Mouse (Mus musculus) megakaryocyte-erythroid progenitor cell, adult 5 weeks (primary cell): ENCODE data around the gene Pitpnm1. TPM values are rescaled to one million over a fixed set of nuclear protein-coding genes. Genes with fewer than 3 reads are reported as not detected.

Experiments
- polyA plus RNA-seq: library from polyadenylated mRNA; stranded (reverse); fragments of >175 nt; gene quantifications from 2 replicates; pipeline ENCODE4 v1.2.3, GENCODE M21; 2012

Gene Pitpnm1
- polyA plus RNA-seq = 67.2 and 92.9 TPM in 2 replicates

DNA sequence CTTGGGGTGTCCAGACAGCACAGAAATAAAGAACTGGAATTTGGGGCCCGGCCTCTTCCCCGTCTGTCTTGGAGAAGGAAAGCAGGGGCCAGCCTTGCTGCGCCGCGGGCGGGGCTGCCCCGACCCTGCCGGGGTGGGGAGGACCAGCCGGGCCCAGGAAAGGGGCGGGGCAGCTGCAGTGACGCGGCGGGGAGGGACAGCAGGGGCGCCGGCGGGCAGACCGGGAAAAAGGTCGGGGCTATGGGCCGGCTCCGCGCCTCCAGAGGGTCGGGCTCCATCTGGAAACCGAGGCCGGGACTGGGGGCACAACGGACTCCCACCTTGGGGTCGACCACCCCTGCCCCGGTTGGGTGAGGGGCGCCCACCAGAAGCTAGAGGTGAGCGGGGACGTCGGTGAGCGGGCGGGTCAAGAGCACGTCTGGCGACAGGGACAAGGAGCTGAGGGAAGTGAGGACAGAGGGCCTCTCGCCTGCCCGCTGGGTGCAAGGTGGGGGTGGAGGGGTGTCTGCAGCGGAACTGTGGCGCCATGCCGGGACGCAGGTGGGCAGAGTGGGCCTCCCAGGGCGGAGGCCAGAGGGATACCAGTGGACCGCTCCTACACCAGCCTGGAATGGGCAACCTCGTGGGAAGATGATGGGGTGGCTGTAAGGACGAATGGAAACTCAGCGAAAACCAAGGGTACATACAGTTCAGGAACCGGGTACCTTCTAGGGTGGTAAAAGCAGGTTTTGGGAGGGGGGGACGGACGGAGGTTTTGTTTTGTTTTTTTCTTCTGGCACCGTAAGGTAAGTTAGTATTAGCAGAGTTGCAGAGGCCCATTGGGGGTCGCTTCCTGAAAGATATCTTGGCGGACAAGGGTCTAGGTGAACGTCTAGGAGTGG lies at the start of gene Pitpnm1:
Gene Pitpnm1 (plus strand): TSS at position 162 of the 881 bp plus-strand sequence.

DNA sequence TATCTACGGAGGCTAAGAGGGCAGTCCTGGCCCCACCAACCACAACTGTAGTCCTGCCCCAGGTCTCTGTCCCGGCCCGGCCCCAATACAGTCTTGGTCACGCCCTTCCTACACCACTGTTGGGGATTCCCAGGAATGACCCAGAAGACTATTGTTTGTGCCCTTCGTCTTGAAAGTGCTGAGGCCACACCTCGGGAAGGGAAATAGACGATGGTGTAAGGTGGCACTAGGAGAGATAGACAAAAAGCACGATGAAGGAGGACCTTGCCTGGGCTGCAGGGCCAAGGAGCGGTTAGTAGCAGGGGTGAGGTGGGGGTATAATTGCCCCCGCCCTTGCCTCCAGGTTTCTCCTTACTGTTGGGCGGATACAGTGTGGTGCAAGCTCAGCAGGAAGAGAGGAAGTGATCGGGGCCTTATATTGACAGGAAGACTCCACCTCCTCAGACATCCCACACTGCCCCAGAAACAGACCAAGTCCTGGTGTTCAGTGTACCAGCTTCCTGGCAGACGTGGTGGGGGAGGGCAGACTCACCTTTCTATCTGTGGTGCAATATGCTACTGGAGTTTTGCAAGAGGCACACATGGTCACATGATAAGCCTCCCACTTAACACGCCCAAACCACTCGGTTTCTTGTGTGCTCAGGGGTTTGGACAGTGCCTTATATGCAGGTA lies 40.6 kb upstream of the Pitpnm1 start, which contains the start of gene Gstp3:
Gene Gstp3 (minus strand): TSS at position 501 of the 672 bp plus-strand sequence.

DNA sequence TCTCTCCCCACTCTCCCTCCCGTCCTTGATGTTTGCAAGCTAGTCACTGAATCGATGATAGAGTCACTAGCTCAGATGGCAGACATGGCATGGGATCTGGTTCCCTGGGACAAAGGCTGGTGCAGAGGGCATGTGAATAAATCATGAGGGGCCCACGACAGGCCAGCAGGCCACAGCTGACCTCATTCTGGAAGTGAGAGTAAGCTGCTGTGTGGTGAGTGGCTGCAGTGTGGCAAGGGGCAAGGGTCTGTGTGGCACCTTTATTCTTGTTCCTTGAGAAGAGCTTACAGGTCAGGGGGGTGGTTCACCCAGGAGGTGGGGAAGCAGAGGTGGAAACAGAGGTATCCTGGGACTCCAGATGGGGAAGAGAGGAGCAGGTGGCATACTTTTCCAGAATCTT lies 18.4 kb upstream of the Pitpnm1 start, which contains the start of gene Cabp2:
Gene Cabp2 (plus strand): TSS at position 185 of the 400 bp plus-strand sequence.

DNA sequence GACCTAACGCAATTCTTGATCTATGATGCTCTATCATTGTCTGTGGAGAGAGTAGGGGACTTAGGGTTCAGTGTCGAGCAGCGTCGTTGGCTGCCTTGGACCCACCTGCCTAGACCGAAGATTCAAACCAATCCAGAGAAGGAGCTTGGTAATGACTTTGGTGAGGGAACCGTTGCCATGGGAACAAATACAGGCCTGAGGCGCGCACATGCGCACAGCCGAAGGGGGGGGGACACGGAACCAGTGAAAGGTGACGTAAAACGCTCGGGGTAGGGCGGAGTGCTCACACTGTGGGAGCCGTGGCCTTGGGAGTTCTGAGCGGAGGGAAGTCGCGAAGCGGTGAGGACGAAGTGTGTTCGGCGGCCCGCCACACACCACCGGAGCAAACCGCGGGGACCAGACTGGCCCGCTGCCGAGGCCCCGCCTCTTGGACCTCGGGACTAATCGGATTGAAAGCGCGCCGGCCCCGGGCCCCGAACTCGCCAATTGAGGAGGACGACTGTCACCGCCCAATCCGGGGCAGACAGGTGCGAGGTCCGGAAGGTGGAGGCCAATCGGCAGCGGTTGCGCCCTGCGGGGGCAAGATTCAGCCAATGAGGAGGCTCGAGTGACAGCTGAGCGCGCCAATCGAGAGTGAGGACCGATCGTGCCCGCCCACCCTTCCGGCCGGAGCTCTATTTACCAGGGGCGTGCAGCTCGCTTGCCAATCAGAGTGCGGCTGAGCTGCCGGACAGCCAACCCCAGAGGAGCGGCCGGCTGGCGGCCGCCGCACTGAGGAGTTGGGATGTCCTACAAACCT lies 3.0 kb upstream of the Pitpnm1 start, which contains the start of gene Cdk2ap2:
Gene Cdk2ap2 (plus strand): TSS at position 541 of the 799 bp plus-strand sequence.

DNA sequence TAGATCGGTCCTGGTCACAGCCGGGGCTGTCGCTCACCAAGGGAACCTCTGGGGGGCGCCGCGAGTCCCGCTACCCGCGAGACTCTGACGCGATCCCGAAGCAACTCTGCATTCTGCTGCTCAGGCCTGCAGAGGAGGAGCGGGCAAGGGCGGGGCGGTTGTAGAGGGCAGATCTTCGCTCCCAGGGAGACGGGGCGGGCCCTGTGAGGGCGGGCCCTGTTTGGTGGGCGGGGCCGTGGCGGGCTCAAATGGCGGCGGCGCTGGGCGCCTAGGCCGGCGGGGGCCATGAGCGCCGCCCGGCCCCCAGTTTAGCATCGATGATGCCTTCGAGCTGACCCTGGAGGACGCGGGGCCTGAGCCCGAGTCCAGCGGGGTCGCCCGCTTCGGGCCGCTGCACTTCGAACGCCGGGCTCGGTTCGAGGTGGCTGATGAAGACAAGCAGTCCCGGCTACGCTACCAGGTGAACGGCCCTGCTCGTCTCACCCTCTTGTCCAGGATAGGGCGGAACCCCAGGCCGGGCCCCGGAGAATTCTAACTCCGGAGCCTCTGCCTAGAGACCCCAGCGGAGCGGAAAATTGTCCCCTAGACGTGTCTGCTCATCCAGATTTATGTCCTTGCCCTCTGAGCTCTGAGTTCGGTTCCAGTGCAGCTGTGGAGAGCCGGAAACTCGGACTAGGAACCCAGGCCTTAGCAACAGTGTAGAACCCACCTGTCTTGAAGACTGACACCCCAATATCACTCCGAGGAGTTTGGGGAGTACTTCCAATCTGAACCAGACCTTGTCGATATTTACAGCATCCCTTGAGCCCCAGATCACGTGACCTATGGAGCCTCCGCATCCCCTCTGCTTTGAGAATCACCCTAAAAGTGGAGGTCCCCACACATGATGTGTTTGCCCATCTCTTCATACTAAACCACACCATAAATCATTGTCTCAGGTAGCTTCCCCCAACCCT lies 26.2 kb downstream of the Pitpnm1 start, which contains the start of gene Aip:
Gene Aip (minus strand): TSS at position 118 of the 956 bp plus-strand sequence.

DNA sequence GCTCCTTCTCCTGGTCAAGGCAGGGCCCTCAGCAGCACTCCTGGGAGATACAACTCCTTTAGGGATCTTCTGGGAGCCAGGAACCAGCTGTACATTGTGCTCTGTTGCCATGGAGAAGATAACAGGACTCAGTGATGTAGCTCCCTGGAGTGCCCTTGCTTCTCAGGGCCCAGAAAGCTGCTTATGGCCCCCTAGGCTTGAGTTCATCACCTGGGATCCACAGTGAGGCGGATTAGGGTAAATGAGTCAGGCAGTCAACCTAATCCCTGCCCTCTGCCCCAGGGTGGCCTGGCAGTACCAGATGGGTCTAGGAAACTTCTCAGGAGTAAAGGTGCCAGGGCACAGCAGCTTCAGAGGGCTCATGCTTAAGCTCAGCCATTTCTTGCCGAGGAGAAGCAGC lies 39.6 kb downstream of the Pitpnm1 start, which contains the start of gene Gpr152:
Gene Gpr152 (plus strand): TSS at position 342 of the 400 bp plus-strand sequence.

DNA sequence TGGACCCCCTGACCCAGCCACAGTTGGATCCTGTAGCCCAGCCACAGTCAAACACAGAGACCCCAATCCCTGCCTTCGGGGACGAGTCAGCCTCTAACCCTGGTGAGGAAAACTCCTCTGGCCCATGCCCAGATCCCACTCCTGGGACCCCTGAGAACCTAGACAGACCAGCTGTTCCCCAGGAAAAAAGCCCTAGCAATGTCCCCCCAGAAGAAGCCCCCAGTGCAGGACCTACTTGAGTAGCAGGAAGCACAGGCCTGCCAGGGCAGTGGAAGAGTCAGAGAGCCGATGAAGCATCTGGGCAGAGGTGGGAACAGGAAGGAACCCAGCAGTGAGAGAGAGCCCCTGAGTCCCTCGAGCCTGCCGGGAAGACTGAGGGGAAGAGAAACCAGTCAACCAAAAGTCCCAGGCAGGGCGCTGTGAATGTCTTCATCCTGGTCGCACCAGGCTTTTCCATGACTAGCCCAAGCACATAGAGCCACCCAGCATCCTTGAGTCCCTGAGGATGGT lies 44.0 kb downstream of the Pitpnm1 start, which contains the start of gene Cabp4:
Gene Cabp4 (minus strand): TSS at position 275 of the 510 bp plus-strand sequence.

DNA sequence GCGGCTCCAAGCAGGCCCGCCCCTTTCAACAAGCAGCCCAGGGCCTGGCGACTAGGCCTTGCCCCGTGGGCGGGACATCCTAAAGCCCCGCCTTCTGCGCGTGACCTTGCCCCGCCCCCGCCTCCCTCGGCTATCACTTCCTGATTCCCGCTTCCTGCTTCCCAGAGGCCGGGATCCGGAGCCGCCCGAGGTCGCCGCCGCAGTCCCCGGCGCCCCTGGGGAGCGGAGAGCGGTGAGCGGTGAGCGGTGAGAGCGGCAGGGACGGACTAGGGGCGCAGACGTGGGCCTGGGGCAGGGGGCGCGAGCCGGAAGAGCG lies 48.7 kb downstream of the Pitpnm1 start, which contains the start of gene Coro1b:
Gene Coro1b (plus strand): TSS at position 129 of the 316 bp plus-strand sequence.

DNA sequence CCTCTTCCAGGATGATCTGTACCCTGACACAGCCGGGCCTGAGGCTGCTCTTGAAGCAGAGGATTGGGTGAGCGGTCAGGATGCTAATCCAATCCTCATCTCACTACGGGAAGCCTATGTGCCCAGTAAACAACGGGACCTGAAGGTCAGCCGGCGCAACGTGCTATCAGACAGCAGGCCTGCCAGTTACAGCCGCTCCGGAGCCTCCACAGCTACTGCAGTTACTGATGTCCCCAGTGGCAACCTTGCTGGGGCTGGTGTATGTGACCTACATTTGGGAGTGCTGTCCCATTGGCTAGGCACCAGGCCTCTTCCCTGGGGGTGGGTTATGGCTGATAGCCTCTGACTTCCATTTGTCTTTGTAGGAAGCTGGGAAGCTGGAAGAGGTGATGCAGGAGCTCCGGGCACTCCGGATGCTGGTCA lies 53.4 kb downstream of the Pitpnm1 start, which contains the start of gene Ptprcap:
Gene Ptprcap (plus strand): TSS at position 373 of the 423 bp plus-strand sequence.

DNA sequence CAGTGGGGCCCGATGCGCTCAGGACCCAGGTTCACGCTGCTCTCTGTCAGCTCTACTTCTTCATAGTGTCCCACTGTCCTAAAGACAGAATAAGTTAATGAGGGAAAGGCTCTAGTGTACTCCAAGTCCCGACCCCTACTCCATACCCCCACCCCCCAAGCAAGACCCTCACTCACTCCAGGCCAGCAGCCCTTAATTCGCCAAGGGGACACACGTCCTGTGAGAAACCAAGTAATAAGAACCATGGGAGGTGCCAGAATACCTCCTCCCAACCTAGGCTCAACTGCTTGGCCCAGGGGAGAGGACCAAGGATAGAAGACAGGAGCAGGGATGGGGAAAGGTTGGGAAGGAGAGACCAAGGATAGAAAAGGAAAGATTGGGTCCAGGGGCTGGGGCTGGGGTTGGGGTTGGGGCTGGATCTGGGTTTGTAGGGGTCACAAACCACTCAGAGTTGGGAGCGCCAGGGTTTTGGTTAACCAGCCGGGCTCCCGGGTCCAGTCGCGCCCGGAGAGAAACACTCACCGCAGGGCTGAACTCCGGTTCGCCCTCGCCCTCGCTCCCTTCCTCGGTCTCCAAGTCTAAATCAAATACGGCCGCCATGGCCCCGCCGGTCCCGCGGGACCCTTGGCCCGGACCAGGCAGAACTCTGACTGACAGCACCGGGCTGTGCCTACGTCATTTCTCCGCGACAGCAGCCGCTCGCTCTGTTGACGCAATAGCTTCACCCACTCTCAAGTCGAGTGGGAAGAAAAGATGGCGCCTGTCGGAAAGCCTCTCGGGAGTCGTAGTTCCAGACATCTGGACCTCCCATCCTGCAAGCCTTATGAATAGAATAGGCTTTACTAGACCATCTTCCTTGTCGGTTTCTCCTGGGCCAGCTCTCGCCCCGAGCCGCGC lies 63.1 kb downstream of the Pitpnm1 start, which contains the start of gene Rps6kb2:
Gene Rps6kb2 (minus strand): TSS at position 709 of the 897 bp plus-strand sequence.

Other genes with a start within 250 kb of the Pitpnm1 start
- 25.3 and 29.5 TPM in 2 replicates for gene Chka, start 248.2 kb upstream of the Pitpnm1 start, polyA plus RNA-seq
- 247 and 284 TPM in 2 replicates for gene Tcirg1, start 192.9 kb upstream of the Pitpnm1 start, polyA plus RNA-seq
- 133 and 144 TPM in 2 replicates for gene Ndufs8, start 187.2 kb upstream of the Pitpnm1 start, polyA plus RNA-seq
- 5.0 and 8.2 TPM in 2 replicates for gene Aldh3b1, start 170.2 kb upstream of the Pitpnm1 start, polyA plus RNA-seq
- gene Unc93b1, start 164.8 kb upstream of the Pitpnm1 start, polyA plus RNA-seq = 182 and 302 TPM in 2 replicates
- gene Aldh3b3, start 141.4 kb upstream of the Pitpnm1 start, polyA plus RNA-seq = 0.06 and 0.10 TPM in 2 replicates
- gene Aldh3b2, start 127.7 kb upstream of the Pitpnm1 start, polyA plus RNA-seq = 0.24 TPM in 1 of 2 replicates, not detected in the other
- 7.7 and 8.3 TPM in 2 replicates for gene Acy3, start 113.4 kb upstream of the Pitpnm1 start, polyA plus RNA-seq
- gene Tbx10, start 107.2 kb upstream of the Pitpnm1 start, polyA plus RNA-seq = not detected in 2 replicates
- 14.7 and 18.3 TPM in 2 replicates for gene Nudt8, start 99.4 kb upstream of the Pitpnm1 start, polyA plus RNA-seq
- gene Gm49405, start 99.4 kb upstream of the Pitpnm1 start, polyA plus RNA-seq = 4.1 and 6.3 TPM in 2 replicates
- 10.4 and 16.4 TPM in 2 replicates for gene Doc2g, start 96.7 kb upstream of the Pitpnm1 start, polyA plus RNA-seq
- gene Ndufv1, start 87.2 kb upstream of the Pitpnm1 start, polyA plus RNA-seq = 247 and 250 TPM in 2 replicates
- gene Gstp1, start 62.0 kb upstream of the Pitpnm1 start, polyA plus RNA-seq = 122 and 136 TPM in 2 replicates
- gene Gstp2, start 54.0 kb upstream of the Pitpnm1 start, polyA plus RNA-seq = 1.7 TPM in 1 of 2 replicates, not detected in the other
- gene Gstp3, start 40.4 kb upstream of the Pitpnm1 start, polyA plus RNA-seq = 0.79 and 1.2 TPM in 2 replicates
- gene Cabp2, start 18.4 kb upstream of the Pitpnm1 start, polyA plus RNA-seq = not detected in 2 replicates
- 126 and 175 TPM in 2 replicates for gene Cdk2ap2, start 2.8 kb upstream of the Pitpnm1 start, polyA plus RNA-seq
- gene Aip, start 25.9 kb downstream of the Pitpnm1 start, polyA plus RNA-seq = 114 and 132 TPM in 2 replicates
- 0.03 TPM in 1 of 2 replicates, not detected in the other for gene Gpr152, start 39.8 kb downstream of the Pitpnm1 start, polyA plus RNA-seq
- 0.14 and 0.15 TPM in 2 replicates for gene Cabp4, start 44.0 kb downstream of the Pitpnm1 start, polyA plus RNA-seq
- gene Coro1b, start 48.6 kb downstream of the Pitpnm1 start, polyA plus RNA-seq = 166 and 202 TPM in 2 replicates
- 508 and 717 TPM in 2 replicates for gene Ptprcap, start 53.6 kb downstream of the Pitpnm1 start, polyA plus RNA-seq
- 88.1 and 93.8 TPM in 2 replicates for gene Rps6kb2, start 63.4 kb downstream of the Pitpnm1 start, polyA plus RNA-seq
- gene Carns1, start 75.5 kb downstream of the Pitpnm1 start, polyA plus RNA-seq = 5.7 and 6.3 TPM in 2 replicates
- gene Tbc1d10c, start 91.3 kb downstream of the Pitpnm1 start, polyA plus RNA-seq = 58.6 and 71.5 TPM in 2 replicates
- 614 and 638 TPM in 2 replicates for gene Ppp1ca, start 92.1 kb downstream of the Pitpnm1 start, polyA plus RNA-seq
- gene Rad9a, start 101.7 kb downstream of the Pitpnm1 start, polyA plus RNA-seq = 27.8 and 31.6 TPM in 2 replicates
- gene Clcf1, start 114.2 kb downstream of the Pitpnm1 start, polyA plus RNA-seq = 12.5 and 17.5 TPM in 2 replicates
- gene AC109138.7, start 114.4 kb downstream of the Pitpnm1 start, polyA plus RNA-seq = 33.8 and 36.5 TPM in 2 replicates
- gene Pold4, start 131.9 kb downstream of the Pitpnm1 start, polyA plus RNA-seq = 38.1 and 42.7 TPM in 2 replicates
- 30.3 and 41.9 TPM in 2 replicates for gene Ssh3, start 169.2 kb downstream of the Pitpnm1 start, polyA plus RNA-seq
- 10.8 and 11.6 TPM in 2 replicates for gene Ankrd13d, start 183.1 kb downstream of the Pitpnm1 start, polyA plus RNA-seq
- gene Grk2, start 206.2 kb downstream of the Pitpnm1 start, polyA plus RNA-seq = 941 and 1,009 TPM in 2 replicates